Mouse (Mus musculus) limb, embryonic 11.5 days (tissue): Measurements from ENCODE around the gene Olfr160. TPM values are rescaled to one million over a fixed set of nuclear protein-coding genes. Genes with fewer than 3 reads are reported as not detected.

Experiments
- ATAC-seq: fragments of 200-750 bp; cut with Nextera tagmentation; 2 replicates; pipeline ENCODE4 v1.8.0; 2017; ENCODE audit warnings: low read depth; ENCODE audit not compliant: insufficient number of reproducible peaks, low FRiP score, low TSS enrichment
- DNase-seq: peaks from one replicate; pipeline ENCODE4 v3.0.0-alpha.2; 2015; ENCODE audit warnings: low spot score
- H3K27ac ChIP-seq: fragments of 300-500 bp; sonication (generic); replicated peaks from 2 replicates; pipeline ENCODE4 v1.5.1; 2014; ENCODE audit warnings: low read depth, mild to moderate bottlenecking, low read length
- H3K27me3 ChIP-seq: fragments of 300-500 bp; sonication (generic); 2 replicates; pipeline ENCODE4 v1.6.1; 2014; ENCODE audit warnings: mild to moderate bottlenecking, low read length, mixed read lengths; ENCODE audit not compliant: control insufficient read depth, insufficient read depth
- H3K36me3 ChIP-seq: fragments of 300-500 bp; sonication (generic); 2 replicates; pipeline ENCODE4 v1.6.1; 2014; ENCODE audit warnings: mild to moderate bottlenecking, low read length, moderate library complexity, mixed read lengths; ENCODE audit not compliant: control insufficient read depth, insufficient read depth
- H3K4me1 ChIP-seq: fragments of 300-500 bp; sonication (generic); 2 replicates; pipeline ENCODE4 v1.6.1; 2014; ENCODE audit warnings: low read length, mixed read lengths; ENCODE audit not compliant: control insufficient read depth, insufficient read depth
- H3K4me2 ChIP-seq: fragments of 300-500 bp; sonication (generic); 2 replicates; pipeline ENCODE4 v1.6.1; 2014; ENCODE audit warnings: low read depth, mild to moderate bottlenecking, moderate library complexity; ENCODE audit not compliant: severe bottlenecking
- H3K4me3 ChIP-seq: fragments of 300-500 bp; sonication (generic); 2 replicates; pipeline ENCODE4 v1.5.1; 2014; ENCODE audit warnings: low read depth, low read length
- H3K9ac ChIP-seq: fragments of 300-500 bp; sonication (generic); 2 replicates; pipeline ENCODE4 v1.6.1; 2014; ENCODE audit warnings: mild to moderate bottlenecking, low read length
- H3K9me3 ChIP-seq: fragments of 300-500 bp; sonication (generic); 2 replicates; pipeline ENCODE4 v1.6.1; 2016; ENCODE audit warnings: low read length; ENCODE audit not compliant: control insufficient read depth
- WGBS: fragments of 180-500 bp; shearing (Covaris S2); extraction: QIAGEN DNeasy Blood & Tissue Kit; methylation state at CpG from one replicate; pipeline ENCODE4 v1.1.7; 2014; 5-methylcytosine and 5-hydroxymethylcytosine counted together
- polyA plus RNA-seq: library from polyadenylated mRNA; unstranded; fragments of >200 nt; fragmentation: Nextera tagmentation; extraction: Ambion mirVana; gene quantifications from 2 replicates; pipeline ENCODE4 v1.2.1, GENCODE M21; 2014

Gene Olfr160
- polyA plus RNA-seq, 1 experiment from 2014 or later = not detected

DNA sequence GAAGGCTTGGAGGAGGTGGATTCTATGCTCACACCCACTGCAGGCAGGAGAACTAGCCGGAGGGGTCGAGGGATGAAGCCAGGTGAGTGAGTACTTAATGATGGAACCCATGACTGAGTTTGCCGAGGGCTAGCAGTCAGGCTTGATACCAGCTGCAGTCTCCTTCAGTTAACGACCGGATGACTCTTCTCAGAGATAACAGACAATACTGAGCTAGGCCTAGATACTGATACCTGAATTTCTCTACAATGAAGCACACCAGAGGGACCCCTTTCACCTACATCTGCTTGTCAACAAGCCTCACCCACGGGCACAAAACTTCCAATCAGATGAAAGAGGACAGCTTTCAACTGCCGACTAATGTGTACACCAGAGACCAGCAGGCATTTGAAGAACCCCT is 50.0 kb downstream of the Olfr160 start:
- no peak overlapping the region for H3K9ac ChIP-seq
- no peak overlapping the region for H3K4me3 ChIP-seq
- no peak overlapping the region for H3K27ac ChIP-seq
- no peaks in the 10 kb centered on the region for H3K4me1 ChIP-seq
- ATAC-seq (no peak), DNase-seq (no peak)
- H3K36me3 ChIP-seq = no peaks in the 10 kb centered on the region
- H3K27me3 ChIP-seq = no peaks in the 10 kb centered on the region
- H3K4me2 ChIP-seq = no peak overlapping the region
- no peaks in the 10 kb centered on the region for H3K9me3 ChIP-seq
- WGBS = 74% methylated on average over 7 of the region's 7 CpGs

DNA sequence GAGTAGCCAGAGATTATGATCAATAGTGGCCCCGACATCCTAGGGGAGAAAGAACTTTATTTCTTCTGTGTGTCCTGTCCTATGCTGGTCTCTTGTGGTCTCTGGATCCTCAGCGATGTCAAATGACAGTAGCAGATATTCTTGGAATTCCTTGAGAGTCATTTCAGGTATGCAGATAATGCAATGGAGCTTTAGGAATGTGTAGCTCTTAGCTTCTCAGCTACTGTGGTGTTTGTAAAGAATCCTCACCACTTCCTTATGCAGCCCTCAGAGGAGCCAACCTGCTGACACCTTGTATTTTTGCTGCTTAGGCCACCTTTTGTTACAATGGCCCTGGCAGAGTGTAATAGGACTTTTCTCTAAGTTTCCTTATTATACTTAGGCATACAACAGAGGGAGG is 51.4 kb downstream of the Olfr160 start:
- no peaks in the 10 kb centered on the region for H3K9me3 ChIP-seq
- WGBS = 69% methylated on average over 2 of the region's 2 CpGs
- no peaks in the 10 kb centered on the region for H3K27me3 ChIP-seq
- no peak overlapping the region for H3K27ac ChIP-seq
- no peaks in the 10 kb centered on the region for H3K4me1 ChIP-seq
- no peak overlapping the region for H3K4me2 ChIP-seq
- no peak overlapping the region for H3K9ac ChIP-seq
- no peak overlapping the region for H3K4me3 ChIP-seq
- no peaks in the 10 kb centered on the region for H3K36me3 ChIP-seq
- DNase-seq = no peak
- no peak for ATAC-seq

DNA sequence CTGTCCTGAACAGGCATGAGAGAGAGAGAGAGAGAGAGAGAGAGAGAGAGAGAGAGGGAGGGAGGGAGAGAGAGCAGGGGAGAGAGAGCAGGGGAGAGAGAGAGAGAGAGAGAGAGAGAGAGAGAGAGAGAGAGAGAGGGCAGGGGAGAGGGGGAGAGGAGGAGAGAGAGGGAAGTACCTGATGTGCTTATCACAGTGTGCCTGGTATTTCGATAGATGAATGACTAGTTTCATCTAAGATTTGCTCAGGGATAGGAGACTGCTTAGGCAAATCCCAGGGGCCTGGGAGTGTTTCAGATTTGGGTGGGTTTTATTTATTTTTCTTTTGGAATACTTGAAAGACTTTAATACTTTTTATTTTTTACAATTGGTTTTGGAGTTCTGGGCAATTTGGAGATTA is 52.8 kb downstream of the Olfr160 start:
- H3K9me3 ChIP-seq = no peaks in the 10 kb centered on the region
- 71% methylated on average over 1 of the region's 1 CpGs for WGBS
- no peak for DNase-seq
- H3K27me3 ChIP-seq = no peaks in the 10 kb centered on the region
- no peak overlapping the region for H3K4me2 ChIP-seq
- H3K36me3 ChIP-seq = no peaks in the 10 kb centered on the region
- no peak overlapping the region for H3K27ac ChIP-seq
- H3K4me1 ChIP-seq = no peaks in the 10 kb centered on the region
- ATAC-seq = no peak
- H3K4me3 ChIP-seq = no peak overlapping the region
- H3K9ac ChIP-seq = no peak overlapping the region

DNA sequence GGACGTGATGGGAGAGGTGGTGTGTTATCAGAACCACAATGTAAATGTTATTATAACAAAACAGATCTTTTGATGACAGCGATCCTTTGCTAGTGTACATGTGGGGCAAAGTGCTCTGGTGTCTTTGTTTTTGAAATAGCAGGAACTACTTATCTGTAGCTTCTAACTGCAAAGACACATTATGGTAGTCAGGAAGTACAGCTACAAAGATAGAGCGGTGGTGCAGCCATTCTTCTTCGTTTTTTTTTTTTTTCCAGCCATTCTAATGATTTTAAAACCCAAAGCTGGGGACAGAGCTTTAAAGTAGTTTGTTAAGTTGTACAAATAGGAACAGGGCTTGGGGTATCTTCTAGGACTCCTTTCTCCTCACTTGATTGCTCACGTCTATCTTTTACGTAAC is 56.6 kb downstream of the Olfr160 start:
- WGBS = 88% methylated on average over 6 of the region's 6 CpGs
- H3K4me2 ChIP-seq = no peak overlapping the region
- H3K9me3 ChIP-seq = no peaks in the 10 kb centered on the region
- no peaks in the 10 kb centered on the region; the same call in 1 of the 2 replicates for H3K36me3 ChIP-seq
- H3K4me3 ChIP-seq = no peak overlapping the region
- ATAC-seq = no peak
- no peak overlapping the region for H3K27ac ChIP-seq
- H3K9ac ChIP-seq = no peak overlapping the region
- H3K27me3 ChIP-seq = no peaks in the 10 kb centered on the region
- DNase-seq = no peak
- no peaks in the 10 kb centered on the region for H3K4me1 ChIP-seq

Other genes with a start within 250 kb of the Olfr160 start
- gene Msantd2, start 226.9 kb downstream of the Olfr160 start, polyA plus RNA-seq = 34.1 and 35.6 TPM in 2 replicates
- 27.4 and 30.4 TPM in 2 replicates for gene Esam, start 188.2 kb downstream of the Olfr160 start, polyA plus RNA-seq
- gene Vsig2, start 177.0 kb downstream of the Olfr160 start, polyA plus RNA-seq = 0.55 and 0.87 TPM in 2 replicates
- gene Nrgn, start 163.3 kb downstream of the Olfr160 start, polyA plus RNA-seq = 1.7 and 2.6 TPM in 2 replicates
- gene Siae, start 160.6 kb downstream of the Olfr160 start, polyA plus RNA-seq = 5.0 and 7.2 TPM in 2 replicates
- gene Spa17, start 102.5 kb downstream of the Olfr160 start, polyA plus RNA-seq = 5.4 and 7.2 TPM in 2 replicates
- 135 and 136 TPM in 2 replicates for gene Tbrg1, start 58.9 kb downstream of the Olfr160 start, polyA plus RNA-seq
- not detected in 2 replicates for gene Panx3, start 47.0 kb downstream of the Olfr160 start, polyA plus RNA-seq
- gene Olfr874, start 28.9 kb upstream of the Olfr160 start, polyA plus RNA-seq = not detected in 2 replicates
- gene Olfr875, start 55.6 kb upstream of the Olfr160 start, polyA plus RNA-seq = not detected in 2 replicates
- gene Olfr876, start 86.8 kb upstream of the Olfr160 start, polyA plus RNA-seq = not detected in 2 replicates
- not detected in 2 replicates for gene Olfr877, start 138.0 kb upstream of the Olfr160 start, polyA plus RNA-seq
- gene Olfr145, start 180.5 kb upstream of the Olfr160 start, polyA plus RNA-seq = not detected in 2 replicates
- not detected in 2 replicates for gene Olfr878, start 201.6 kb upstream of the Olfr160 start, polyA plus RNA-seq